Mouse (Mus musculus) heart, adult 2 months (tissue): ENCODE results near the gene Mtr.

ENCODE experiments used
- CTCF ChIP-seq: fragments of 200-600 bp; IDR thresholded peaks from 2 replicates; pipeline ENCODE4 v1.8.1; 2022; ENCODE audit warnings: antibody characterized with exemption, mild to moderate bottlenecking, moderate library complexity
- EP300 ChIP-seq: fragments of 200-500 bp; IDR thresholded peaks from 2 replicates; pipeline ENCODE4 v1.6.1; 2011; ENCODE audit warnings: low read depth, low read length, control low read depth; ENCODE audit not compliant: insufficient read depth
- POLR2A ChIP-seq: fragments of 200-500 bp; IDR thresholded peaks from 2 replicates; pipeline ENCODE4 v1.6.1; 2011; ENCODE audit warnings: mild to moderate bottlenecking, low read depth, low read length, control low read depth; ENCODE audit not compliant: insufficient read depth

DNA sequence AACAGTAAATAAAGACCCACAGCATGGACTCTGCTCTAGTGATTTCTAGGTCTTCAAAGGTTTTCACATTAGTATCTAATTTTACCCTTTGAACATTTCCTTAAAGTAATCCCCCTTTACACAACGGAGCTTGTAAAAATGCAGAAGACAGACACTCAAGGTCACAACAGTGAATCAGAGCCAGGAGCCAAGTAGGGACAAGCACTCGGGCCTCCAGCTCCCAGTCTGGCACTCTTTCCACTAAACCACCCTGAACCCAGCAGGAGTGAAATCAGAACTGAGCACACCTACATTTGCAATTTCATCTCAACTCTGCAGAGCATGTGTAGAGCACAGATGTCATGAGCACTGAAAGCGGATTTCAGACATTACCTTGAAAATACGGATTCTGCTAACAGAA lies 61.1 kb downstream of the Mtr start:
- TF ChIP-seq POLR2A, result no peak
- no peak for TF ChIP-seq CTCF
- TF ChIP-seq EP300, result 0 out of 2 replicates have a peak, but pooled peaks have one; percentile 44
